Mouse (Mus musculus) forebrain, postnatal 0 days (tissue): ENCODE measurements at regions not wholly inside any gene's neighbourhood (a gene's known extent, or its start where the extent isn't known, plus 50 kb on each side); places are given as distances from the start of the nearest gene placed in this dataset.

Source experiments
- ATAC-seq: fragments of 200-750 bp; cut with Nextera tagmentation; 2 replicates; pipeline ENCODE4 v1.8.0; 2017; ENCODE audit warnings: mild to moderate bottlenecking, moderate library complexity
- DNase-seq: peaks from one replicate; pipeline ENCODE4 v3.0.0-alpha.2; 2015
- H3K27ac ChIP-seq: fragments of 300-500 bp; sonication (generic); 2 replicates; pipeline ENCODE4 v1.5.1; 2014; ENCODE audit warnings: low read depth, mild to moderate bottlenecking, antibody characterized with exemption, low read length, moderate library complexity, mixed read lengths
- H3K27me3 ChIP-seq: fragments of 300-500 bp; sonication (generic); 2 replicates; pipeline ENCODE4 v1.6.1; 2014; ENCODE audit warnings: mild to moderate bottlenecking, low read length, mixed read lengths; ENCODE audit not compliant: insufficient read depth
- H3K36me3 ChIP-seq: fragments of 300-500 bp; sonication (generic); 2 replicates; pipeline ENCODE4 v1.6.1; 2014; ENCODE audit warnings: mild to moderate bottlenecking, moderate library complexity; ENCODE audit not compliant: insufficient read depth
- H3K4me1 ChIP-seq: fragments of 300-500 bp; sonication (generic); 2 replicates; pipeline ENCODE4 v1.6.1; 2014; ENCODE audit warnings: antibody characterized with exemption; ENCODE audit not compliant: insufficient read depth
- H3K4me2 ChIP-seq: fragments of 300-500 bp; sonication (generic); 2 replicates; pipeline ENCODE4 v1.6.1; 2014; ENCODE audit warnings: low read depth, mild to moderate bottlenecking, moderate library complexity
- H3K4me3 ChIP-seq: fragments of 300-500 bp; sonication (generic); 2 replicates; pipeline ENCODE4 v1.5.1; 2014; ENCODE audit warnings: low read depth, low read length, mixed read lengths
- H3K9ac ChIP-seq: fragments of 300-500 bp; sonication (generic); 2 replicates; pipeline ENCODE4 v1.6.1; 2014; ENCODE audit warnings: mild to moderate bottlenecking
- H3K9me3 ChIP-seq: fragments of 300-500 bp; sonication (generic); 2 replicates; pipeline ENCODE4 v1.6.1; 2016; ENCODE audit warnings: low read length
- CTCF ChIP-seq: sonication (generic); IDR thresholded peaks from 2 replicates; pipeline ENCODE4 v1.5.1; 2016; ENCODE audit warnings: antibody characterized with exemption, control low read depth, low read depth
- WGBS: fragments of 180-500 bp; shearing (Covaris S2); extraction: QIAGEN DNeasy Blood & Tissue Kit; methylation state at CpG from one replicate; pipeline ENCODE4 v1.1.7; 2014; 5-methylcytosine and 5-hydroxymethylcytosine counted together

DNA sequence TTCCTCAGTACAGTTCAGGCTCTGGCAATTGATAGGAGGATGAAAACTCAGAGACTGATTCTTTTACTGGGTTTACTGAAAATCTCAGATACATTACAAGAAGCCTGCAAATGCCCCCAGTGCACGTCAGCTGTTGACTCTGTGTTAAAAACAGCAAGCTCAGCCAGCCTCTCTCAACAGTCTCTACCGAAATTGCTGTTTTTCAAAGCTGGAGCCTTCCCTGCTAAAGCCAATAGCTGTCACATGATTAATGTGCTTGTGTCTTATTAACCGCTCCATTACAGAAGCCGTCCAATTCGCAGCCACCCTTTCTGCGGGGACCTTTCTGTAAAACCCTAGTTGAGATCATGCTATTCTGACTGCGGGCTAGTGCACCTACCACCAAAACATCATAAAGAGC is 215.6 kb upstream of the Pabpc6 start:
- Histone ChIP-seq H3K4me3 (no peak overlapping the region), H3K27ac (peak overlapping the region; percentile 40; the same call in 1 of the 2 replicates), H3K9me3 (no peaks in the 10 kb centered on the region), H3K27me3 (no peaks in the 10 kb centered on the region), H3K4me2 (no peak overlapping the region), H3K9ac (no peak overlapping the region), H3K4me1 (peaks cover 14% of the 10 kb centered on the region), H3K36me3 (no peaks in the 10 kb centered on the region)
- ATAC-seq (peak; percentile 40; the same call in 1 of the 2 replicates), DNase-seq (no peak)
- WGBS: 34% methylated on average over 7 of the region's 7 CpGs
- TF ChIP-seq CTCF: no peak

GRCm38 (mm10) chr17:9882639-9883226 is 213.2 kb upstream of the Pabpc6 start:
- ATAC-seq (no peak), DNase-seq (no peak)
- Histone ChIP-seq H3K4me3 (no peak overlapping the region), H3K27ac (no peak overlapping the region), H3K4me1 (peaks cover 11% of the 10 kb centered on the region), H3K9ac (no peak overlapping the region), H3K36me3 (no peaks in the 10 kb centered on the region), H3K4me2 (no peak overlapping the region), H3K27me3 (no peaks in the 10 kb centered on the region), H3K9me3 (no peaks in the 10 kb centered on the region)
- WGBS: 16% methylated on average over 9 of the region's 9 CpGs
- no peak for TF ChIP-seq CTCF

DNA sequence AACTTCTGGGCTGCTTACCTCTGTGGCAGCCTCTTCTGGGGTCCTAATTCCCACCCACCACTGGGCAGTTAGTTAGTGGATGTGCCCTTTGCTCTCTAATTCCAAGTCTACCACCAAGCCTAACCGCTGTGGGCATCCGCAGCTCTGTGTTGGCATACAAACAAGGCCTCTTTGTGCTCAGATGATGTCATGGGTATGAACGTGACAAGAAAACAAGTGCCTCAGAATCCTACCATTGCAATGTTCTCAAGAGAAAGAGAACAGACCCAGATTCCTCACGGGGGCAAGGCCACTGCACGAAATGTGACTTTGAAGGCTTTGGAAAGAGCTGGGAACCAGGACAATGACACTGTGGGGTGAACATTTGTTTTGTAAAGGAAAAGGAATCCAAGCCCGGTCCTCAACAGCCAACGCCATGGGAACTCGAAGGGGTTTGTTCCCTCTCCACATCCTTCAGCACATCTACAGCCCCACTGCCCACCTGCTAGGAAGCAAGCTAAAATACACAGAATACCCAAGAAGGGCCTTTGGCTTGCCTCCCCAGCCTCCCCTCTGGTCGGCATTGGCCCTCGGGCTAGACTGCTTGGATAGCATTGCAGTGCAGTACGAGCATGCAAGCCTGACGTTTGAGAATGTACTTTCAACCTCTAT is 210.2 kb upstream of the Pabpc6 start:
- Histone ChIP-seq H3K36me3 (no peaks in the 10 kb centered on the region), H3K9ac (no peak overlapping the region), H3K27me3 (no peaks in the 10 kb centered on the region), H3K9me3 (no peaks in the 10 kb centered on the region), H3K4me2 (no peak overlapping the region), H3K27ac (peak overlapping the region; percentile 75), H3K4me1 (peaks cover 7% of the 10 kb centered on the region; the same call in 1 of the 2 replicates), H3K4me3 (no peak overlapping the region)
- peak; percentile 72 for DNase-seq
- no peak for TF ChIP-seq CTCF
- ATAC-seq: peak; percentile 92
- WGBS: 21% methylated on average over 12 of the region's 12 CpGs

DNA sequence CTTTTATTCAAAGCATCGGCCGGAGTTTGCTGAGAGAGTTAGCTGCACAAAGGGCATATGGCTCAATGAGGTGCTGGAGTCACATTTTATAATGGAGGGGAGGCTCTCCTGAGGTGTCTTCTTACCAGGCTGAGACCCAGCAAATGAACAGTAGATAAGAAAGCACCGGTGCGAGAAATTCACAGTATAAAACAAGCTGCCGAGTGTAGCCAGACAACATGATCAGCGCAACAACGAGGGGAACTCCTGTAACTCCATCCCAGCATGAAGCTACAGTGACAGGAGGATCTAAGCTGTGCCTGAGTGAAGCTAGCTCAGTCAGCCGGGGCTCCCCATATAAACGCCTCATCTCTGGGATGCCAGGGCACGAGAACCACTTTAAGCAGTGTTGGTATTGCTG is 204.2 kb upstream of the Pabpc6 start:
- peak overlapping the region; percentile 16; the same call in 1 of the 2 replicates for H3K27ac ChIP-seq
- 40% methylated on average over 10 of the region's 10 CpGs for WGBS
- H3K36me3 ChIP-seq: no peaks in the 10 kb centered on the region
- no peaks in the 10 kb centered on the region for H3K4me1 ChIP-seq
- no peaks in the 10 kb centered on the region for H3K9me3 ChIP-seq
- H3K27me3 ChIP-seq: no peaks in the 10 kb centered on the region
- ATAC-seq (no peak), DNase-seq (peak; percentile 11)
- H3K4me3 ChIP-seq: no peak overlapping the region
- no peak overlapping the region for H3K9ac ChIP-seq
- no peak for TF ChIP-seq CTCF
- no peak overlapping the region for H3K4me2 ChIP-seq

DNA sequence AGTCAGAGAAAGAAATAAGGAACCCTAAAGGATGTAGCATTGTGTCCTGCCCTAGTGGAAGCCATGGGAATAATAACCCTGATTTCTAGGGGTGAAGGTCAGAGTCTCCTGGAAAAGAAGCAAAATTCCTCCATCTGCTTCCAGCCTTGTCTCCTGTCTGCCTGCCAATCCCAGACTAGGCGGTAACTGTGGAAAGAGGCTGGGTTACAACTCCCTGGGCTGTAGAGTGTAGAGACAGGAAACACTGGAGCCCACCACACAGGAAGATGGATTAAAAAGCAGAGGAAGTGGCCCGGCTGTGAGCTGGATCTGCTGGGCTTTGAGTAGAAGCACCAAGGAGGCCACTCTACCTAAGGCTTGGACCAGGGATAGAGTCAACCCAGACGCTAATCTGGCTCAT is 200.7 kb upstream of the Pabpc6 start:
- Histone ChIP-seq H3K4me2 (no peak overlapping the region), H3K9me3 (no peaks in the 10 kb centered on the region), H3K4me1 (no peaks in the 10 kb centered on the region), H3K4me3 (no peak overlapping the region), H3K27me3 (no peaks in the 10 kb centered on the region), H3K27ac (no peak overlapping the region), H3K9ac (no peak overlapping the region), H3K36me3 (no peaks in the 10 kb centered on the region)
- ATAC-seq (no peak), DNase-seq (no peak)
- TF ChIP-seq CTCF: no peak
- WGBS: 81% methylated on average over 3 of the region's 3 CpGs

DNA sequence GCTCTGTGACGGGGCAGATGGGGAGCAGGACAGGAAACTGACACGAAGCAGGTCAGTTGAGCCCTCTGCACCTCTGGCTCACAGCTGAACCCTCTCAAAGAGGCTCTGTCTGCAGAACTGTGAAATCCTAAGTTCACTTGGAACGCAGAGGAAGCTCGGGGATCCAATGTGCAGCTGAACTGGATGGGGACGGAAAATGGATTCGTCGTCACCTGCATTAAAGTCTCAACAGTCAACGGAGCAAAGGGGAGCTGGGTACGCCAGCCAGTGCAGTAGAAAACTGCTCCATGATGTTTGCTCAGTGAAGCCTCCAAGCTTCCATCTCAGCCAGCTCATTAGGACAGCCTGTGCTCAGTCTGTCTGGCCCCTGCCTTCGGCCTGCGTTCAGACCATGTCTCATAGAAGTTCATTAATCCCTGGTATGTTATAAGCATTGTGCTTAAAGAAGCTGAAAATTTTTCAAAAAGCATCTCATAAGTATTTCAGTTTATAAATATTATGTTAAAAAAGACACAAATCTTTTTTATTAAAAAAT is 199.3 kb upstream of the Pabpc6 start:
- WGBS: 89% methylated on average over 11 of the region's 11 CpGs
- Histone ChIP-seq H3K36me3 (no peaks in the 10 kb centered on the region), H3K27ac (no peak overlapping the region), H3K9ac (no peak overlapping the region), H3K4me2 (no peak overlapping the region), H3K27me3 (no peaks in the 10 kb centered on the region), H3K9me3 (no peaks in the 10 kb centered on the region), H3K4me3 (no peak overlapping the region), H3K4me1 (no peaks in the 10 kb centered on the region)
- TF ChIP-seq CTCF: no peak
- no peak for DNase-seq
- ATAC-seq: no peak

DNA sequence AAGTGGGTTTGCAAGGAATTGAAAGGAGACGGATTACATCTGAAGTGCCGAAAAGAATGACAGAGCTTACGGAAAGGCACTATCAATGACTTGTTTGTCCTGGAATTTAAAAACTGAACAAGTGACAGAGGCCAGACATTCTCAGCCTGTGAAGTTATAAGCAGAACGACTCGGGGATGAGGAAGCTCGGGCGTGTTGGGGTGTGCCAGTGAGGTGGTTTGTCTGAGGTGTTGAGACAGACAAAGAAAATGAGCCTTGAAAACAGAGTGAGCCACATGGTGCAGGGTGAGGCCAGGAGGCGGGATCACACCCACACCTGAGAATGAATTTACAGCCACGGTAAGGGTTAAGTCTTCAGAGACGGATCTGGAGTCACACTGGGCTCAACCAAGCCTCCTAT is 194.7 kb upstream of the Pabpc6 start:
- TF ChIP-seq CTCF: no peak
- H3K4me1 ChIP-seq: peaks cover 13% of the 10 kb centered on the region
- WGBS: 67% methylated on average over 10 of the region's 10 CpGs
- no peak for DNase-seq
- H3K9me3 ChIP-seq: no peaks in the 10 kb centered on the region
- no peak overlapping the region for H3K9ac ChIP-seq
- H3K4me3 ChIP-seq: no peak overlapping the region
- no peak overlapping the region for H3K27ac ChIP-seq
- H3K27me3 ChIP-seq: no peaks in the 10 kb centered on the region
- no peak overlapping the region for H3K4me2 ChIP-seq
- no peak for ATAC-seq
- H3K36me3 ChIP-seq: no peaks in the 10 kb centered on the region
